Mouse (Mus musculus): Measurements from ENCODE around the gene Xpot. TPM values are rescaled to one million over a fixed set of nuclear protein-coding genes. Genes with fewer than 3 reads are reported as not detected.

Xpot gene
- polyA plus RNA-seq, 1 experiment from 2014 or later: 55.5 TPM

DNA sequence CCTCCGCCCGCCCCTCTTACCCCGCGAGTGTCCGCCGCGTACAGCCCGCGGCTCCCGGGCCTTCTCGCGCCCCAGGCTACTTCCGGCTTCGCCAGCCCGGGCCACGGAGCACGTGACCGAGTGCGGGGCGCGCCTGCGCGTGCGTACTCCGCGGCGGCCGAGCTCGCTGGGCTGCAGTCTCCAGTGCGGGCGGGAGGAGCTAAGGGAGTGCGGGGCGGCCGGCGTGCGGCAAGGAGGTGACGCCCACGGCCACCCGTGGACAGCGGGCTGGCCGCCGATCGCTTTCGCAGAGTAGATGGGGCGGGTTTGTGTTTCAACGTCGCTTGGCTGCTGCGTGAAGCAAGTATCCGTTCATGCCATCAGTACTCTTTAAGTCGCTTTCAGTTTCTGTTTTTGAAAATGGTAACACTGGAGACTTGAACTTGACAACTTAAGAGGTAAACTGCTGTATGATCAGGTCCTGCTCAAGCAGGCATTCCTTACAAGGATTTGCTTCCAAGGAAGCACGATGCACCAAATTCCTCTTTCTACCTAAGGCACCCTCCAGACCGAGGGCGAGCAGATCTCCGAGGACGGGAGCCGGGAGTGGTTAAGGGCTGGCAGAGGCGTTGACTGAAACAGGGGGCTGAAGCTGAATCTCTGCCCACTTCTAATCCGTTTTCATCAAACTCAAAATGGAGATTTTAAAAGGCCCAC, 39.3 kb downstream of the Xpot start, which contains the start of gene Tbk1:
Gene Tbk1 (minus strand): TSS at position 113 of the 696 bp plus-strand sequence.
- Histone ChIP-seq H3K4me3 (replicated peaks) (peak within 1 kb of the TSS; percentile 80), H3K36me3 (peaks cover 26% of the 10 kb centered on the region), H3K27me3 (replicated peaks) (no peaks in the 10 kb centered on the region), H3K9me3 (no peaks in the 10 kb centered on the region), H3K27ac (peak within 1 kb of the TSS; percentile 86), H3K4me1 (peaks cover 11% of the 10 kb centered on the region; the same call in 1 of the 2 replicates), H3K9ac (peak within 1 kb of the TSS; percentile 82), H3K4me2 (peak within 1 kb of the TSS; percentile 62)
- under 1% methylated on average over 57 of the region's 58 CpGs for WGBS
- peak; percentile 98 for ATAC-seq (ENCODE audit: insufficient read depth, low FRiP score, low read depth)

DNA sequence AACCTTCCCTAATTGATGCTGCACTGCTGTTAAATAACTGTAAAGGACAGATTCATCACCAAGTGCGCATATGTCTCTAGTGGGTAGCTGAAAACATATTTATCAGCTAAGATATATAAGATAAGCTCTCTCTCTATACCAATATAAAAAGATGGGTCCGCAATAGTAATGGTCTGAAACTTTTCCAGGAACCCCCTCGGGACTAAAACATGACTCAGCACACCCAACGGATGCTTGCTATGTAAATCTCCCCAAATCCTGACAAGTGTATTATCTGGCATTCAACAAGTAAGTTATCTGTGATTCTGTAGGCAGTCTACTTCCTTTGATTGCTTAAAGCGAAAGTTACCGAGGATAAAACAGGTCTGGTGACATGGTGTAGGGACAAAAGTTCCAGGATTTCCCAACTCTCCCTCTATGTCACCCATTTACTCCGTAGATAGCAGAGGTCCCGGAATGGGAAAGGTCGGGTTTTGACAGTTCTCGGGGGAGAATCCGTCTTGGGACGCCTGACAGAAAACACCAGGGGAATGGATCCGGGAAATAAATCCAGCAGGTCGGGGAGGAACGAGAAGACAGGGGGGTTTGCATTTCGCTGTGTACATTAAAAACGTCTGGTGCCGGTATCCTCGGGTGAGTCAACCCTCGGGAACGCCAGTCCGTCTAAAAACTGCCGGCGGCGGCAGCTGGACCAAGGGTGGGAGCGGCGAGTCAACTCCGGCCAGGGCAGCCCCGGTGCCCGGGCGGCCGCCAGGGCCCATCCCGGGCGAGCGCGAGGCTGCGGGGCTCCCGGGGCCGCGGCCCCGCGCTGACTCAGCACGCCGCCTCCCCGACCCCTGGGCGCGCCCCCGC, 40.1 kb downstream of the Xpot start:
- no peaks in the 10 kb centered on the region for H3K27me3 ChIP-seq (replicated peaks)
- peaks cover 24% of the 10 kb centered on the region for H3K36me3 ChIP-seq
- H3K4me3 ChIP-seq (replicated peaks): peak overlapping the region; percentile 80
- peak overlapping the region; percentile 62 for H3K4me2 ChIP-seq
- WGBS: 3% methylated on average over 45 of the region's 48 CpGs
- H3K27ac ChIP-seq: peak overlapping the region; percentile 86
- ATAC-seq (ENCODE audit: insufficient read depth, low FRiP score, low read depth): peak; percentile 64; the same call in 1 of the 2 replicates
- H3K9ac ChIP-seq: peak overlapping the region; percentile 82
- peaks cover 11% of the 10 kb centered on the region; the same call in 1 of the 2 replicates for H3K4me1 ChIP-seq
- H3K9me3 ChIP-seq: no peaks in the 10 kb centered on the region

DNA sequence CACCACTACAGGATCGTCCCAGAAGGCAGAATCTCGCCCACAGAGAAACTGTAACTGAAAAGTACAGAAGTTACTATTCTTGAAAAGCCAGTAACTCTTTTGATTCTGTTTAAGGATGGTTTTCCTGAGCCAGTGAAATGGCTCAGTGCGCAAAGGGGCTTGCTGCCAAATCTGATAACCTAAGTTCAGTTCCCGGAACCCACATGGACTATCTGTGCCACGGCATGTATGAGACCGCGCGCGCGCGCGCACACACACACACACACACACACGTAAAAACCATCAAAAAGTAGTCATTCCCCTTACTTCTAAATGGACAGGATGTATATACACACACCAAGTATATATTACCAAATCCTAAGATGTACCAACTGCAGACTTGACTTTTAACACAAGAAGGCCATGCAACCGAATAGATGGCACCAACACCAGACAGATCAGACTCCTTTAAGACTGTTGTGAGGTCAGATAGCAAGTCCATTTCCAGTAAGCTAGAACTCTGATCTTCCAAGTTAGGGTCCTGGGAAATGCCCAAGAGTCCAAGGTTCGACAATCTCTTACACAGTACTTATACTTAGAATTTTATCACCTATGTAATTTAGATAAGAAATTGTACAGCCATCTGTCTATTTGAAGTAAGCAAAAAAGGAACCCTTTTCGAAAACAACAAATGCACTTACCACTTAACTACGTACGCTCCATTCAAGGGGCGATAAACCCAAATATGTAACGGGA, 40.9 kb downstream of the Xpot start:
- H3K4me1 ChIP-seq: peaks cover 11% of the 10 kb centered on the region; the same call in 1 of the 2 replicates
- peaks cover 24% of the 10 kb centered on the region for H3K36me3 ChIP-seq
- peak overlapping the region; percentile 62 for H3K4me2 ChIP-seq
- H3K9me3 ChIP-seq: no peaks in the 10 kb centered on the region
- no peak for ATAC-seq (ENCODE audit: insufficient read depth, low FRiP score, low read depth)
- H3K27me3 ChIP-seq (replicated peaks): no peaks in the 10 kb centered on the region
- H3K9ac ChIP-seq: no peak overlapping the region
- WGBS: 76% methylated on average over 20 of the region's 20 CpGs
- H3K4me3 ChIP-seq (replicated peaks): peak overlapping the region; percentile 80
- H3K27ac ChIP-seq: no peak overlapping the region

DNA sequence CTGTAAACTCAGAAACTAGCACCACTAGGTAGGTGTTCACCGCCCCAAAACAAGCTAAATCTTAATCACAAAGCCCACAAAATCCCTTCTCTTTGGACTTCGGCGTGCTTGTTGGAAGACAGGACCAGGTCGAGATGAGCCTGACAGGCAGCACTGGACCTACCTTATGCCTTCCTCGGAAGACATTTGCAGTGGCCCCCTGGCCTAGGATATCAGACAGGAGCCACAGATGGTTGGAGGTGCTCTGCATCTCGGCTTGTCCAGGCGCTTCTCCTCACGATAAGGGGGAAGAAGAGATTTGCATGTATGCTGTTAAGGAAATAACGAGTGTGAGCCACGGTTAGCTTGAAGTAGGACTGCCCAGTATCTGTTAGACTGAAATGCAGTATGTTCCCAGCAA, 42.1 kb downstream of the Xpot start:
- H3K36me3 ChIP-seq: peaks cover 26% of the 10 kb centered on the region
- no peak overlapping the region for H3K4me3 ChIP-seq (replicated peaks)
- no peak overlapping the region for H3K27ac ChIP-seq
- no peak overlapping the region for H3K4me2 ChIP-seq
- no peaks in the 10 kb centered on the region for H3K27me3 ChIP-seq (replicated peaks)
- H3K4me1 ChIP-seq: peaks cover 11% of the 10 kb centered on the region; the same call in 1 of the 2 replicates
- H3K9ac ChIP-seq: no peak overlapping the region
- no peak for ATAC-seq (ENCODE audit: insufficient read depth, low FRiP score, low read depth)
- no peaks in the 10 kb centered on the region for H3K9me3 ChIP-seq
- WGBS: 94% methylated on average over 10 of the region's 10 CpGs

DNA sequence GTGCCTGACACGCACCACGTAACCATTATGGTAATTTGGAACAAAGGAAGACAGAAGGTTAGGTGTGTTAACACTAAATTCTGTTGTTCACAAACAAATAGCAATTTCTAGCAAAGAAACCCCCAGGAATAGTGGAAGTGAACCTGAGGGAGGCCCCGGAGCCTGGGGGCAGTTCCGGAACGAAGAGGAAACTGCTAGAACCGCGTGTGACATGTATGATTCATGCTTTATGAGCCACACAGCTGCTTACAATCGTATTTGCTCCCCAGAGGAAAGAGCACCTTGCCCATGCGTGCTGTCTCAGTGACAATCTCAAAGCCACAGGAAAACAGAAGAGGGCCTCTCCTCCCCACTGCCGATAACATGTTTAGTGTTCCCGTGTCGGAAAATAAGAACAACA, 43.1 kb downstream of the Xpot start:
- no peak for ATAC-seq (ENCODE audit: insufficient read depth, low FRiP score, low read depth)
- Histone ChIP-seq H3K4me3 (replicated peaks) (no peak overlapping the region), H3K36me3 (peaks cover 26% of the 10 kb centered on the region), H3K27me3 (replicated peaks) (no peaks in the 10 kb centered on the region), H3K9ac (no peak overlapping the region), H3K9me3 (no peaks in the 10 kb centered on the region), H3K27ac (no peak overlapping the region), H3K4me1 (peaks cover 11% of the 10 kb centered on the region; the same call in 1 of the 2 replicates), H3K4me2 (no peak overlapping the region)
- 88% methylated on average over 12 of the region's 12 CpGs for WGBS

DNA sequence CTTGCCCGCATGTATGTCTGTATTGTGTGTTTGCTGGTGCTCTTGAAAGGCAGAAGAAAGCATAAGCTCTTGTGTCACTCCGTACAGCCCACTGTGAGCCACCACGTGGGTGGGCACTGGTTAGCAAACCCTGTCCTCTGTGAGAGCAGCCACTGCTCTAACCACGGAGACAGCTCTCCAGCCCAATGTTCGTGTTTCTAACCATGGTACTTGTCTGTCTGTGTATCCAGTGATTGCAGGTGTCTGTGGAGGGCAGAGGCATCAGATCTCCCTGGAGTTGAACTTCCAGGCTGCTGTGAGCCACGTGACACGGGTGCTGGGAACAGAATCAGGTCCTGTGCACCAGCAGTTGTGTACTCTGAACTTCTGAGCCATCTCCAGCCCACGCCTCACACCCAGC, 43.8 kb downstream of the Xpot start:
- Histone ChIP-seq H3K36me3 (peaks cover 26% of the 10 kb centered on the region), H3K9me3 (no peaks in the 10 kb centered on the region), H3K27me3 (replicated peaks) (no peaks in the 10 kb centered on the region), H3K4me1 (peaks cover 11% of the 10 kb centered on the region; the same call in 1 of the 2 replicates), H3K27ac (no peak overlapping the region), H3K4me3 (replicated peaks) (no peak overlapping the region), H3K9ac (no peak overlapping the region), H3K4me2 (no peak overlapping the region)
- 92% methylated on average over 8 of the region's 8 CpGs for WGBS
- ATAC-seq (ENCODE audit: insufficient read depth, low FRiP score, low read depth): no peak

DNA sequence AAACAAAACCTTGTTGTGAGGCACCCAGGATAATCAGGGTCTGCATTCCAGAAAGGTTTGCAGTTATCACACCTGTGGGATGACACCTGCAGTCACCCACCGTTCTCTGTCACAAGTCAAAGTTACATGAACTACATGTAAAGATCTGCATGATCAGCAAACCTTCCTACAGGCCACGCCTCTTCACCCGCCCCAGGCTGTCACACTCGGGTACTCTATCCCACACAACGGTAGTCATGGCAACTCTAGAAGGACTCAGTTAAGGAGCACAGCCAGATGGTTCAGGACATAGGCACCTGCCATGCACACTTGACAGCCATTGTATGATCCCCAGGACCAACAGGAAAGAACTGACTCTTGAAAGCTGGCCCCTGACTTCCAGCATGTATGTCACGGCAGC, 44.7 kb downstream of the Xpot start:
- ATAC-seq (ENCODE audit: insufficient read depth, low FRiP score, low read depth): no peak
- Histone ChIP-seq H3K4me2 (no peak overlapping the region), H3K9me3 (no peaks in the 10 kb centered on the region), H3K27me3 (replicated peaks) (no peaks in the 10 kb centered on the region), H3K36me3 (peaks cover 26% of the 10 kb centered on the region), H3K4me3 (replicated peaks) (no peak overlapping the region), H3K4me1 (peaks cover 11% of the 10 kb centered on the region; the same call in 1 of the 2 replicates), H3K27ac (no peak overlapping the region), H3K9ac (no peak overlapping the region)
- 86% methylated on average over 6 of the region's 6 CpGs for WGBS

DNA sequence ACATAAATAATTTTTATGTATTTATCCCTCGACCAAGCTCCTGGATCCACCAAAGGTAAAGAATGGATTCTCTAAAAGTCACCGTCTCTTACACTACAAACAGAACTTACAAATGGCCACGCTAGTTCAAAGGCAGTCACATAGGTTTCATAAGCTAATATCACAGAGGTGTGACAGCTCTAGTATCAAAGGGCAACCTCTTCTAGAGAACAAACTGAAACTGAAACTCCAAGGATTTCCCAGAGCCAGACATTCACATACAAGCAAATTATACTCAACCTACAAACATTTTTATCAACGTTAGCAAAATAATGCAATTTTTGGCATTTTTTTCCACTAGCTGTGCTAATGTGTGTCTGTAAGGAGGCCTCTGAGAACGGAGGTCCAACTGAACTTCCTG, 45.8 kb downstream of the Xpot start:
- Histone ChIP-seq H3K27ac (no peak overlapping the region), H3K36me3 (peaks cover 26% of the 10 kb centered on the region), H3K9ac (no peak overlapping the region), H3K4me2 (no peak overlapping the region), H3K4me3 (replicated peaks) (no peak overlapping the region), H3K4me1 (peaks cover 6% of the 10 kb centered on the region; the same call in 1 of the 2 replicates), H3K9me3 (no peaks in the 10 kb centered on the region), H3K27me3 (replicated peaks) (no peaks in the 10 kb centered on the region)
- 95% methylated on average over 5 of the region's 5 CpGs for WGBS
- no peak for ATAC-seq (ENCODE audit: insufficient read depth, low FRiP score, low read depth)

DNA sequence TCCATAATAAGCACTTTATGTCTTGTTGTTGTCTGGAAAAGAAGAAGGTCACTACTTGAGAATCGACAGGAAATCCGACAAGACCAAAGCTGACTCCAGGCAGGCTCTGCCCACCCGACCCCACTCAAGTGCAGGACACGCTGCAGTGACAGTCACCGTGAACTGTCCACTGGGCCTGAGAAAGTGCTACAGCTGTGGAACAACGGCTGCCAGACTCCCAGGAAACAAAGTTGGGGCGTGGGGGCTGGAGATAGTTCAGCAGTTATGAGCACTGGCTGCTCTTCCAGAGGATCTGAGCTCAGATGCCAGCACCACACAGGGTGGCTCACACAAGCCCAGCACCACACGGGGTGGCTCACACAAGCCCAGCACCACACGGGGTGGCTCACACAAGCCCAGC, 49.8 kb downstream of the Xpot start:
- no peaks in the 10 kb centered on the region for H3K27me3 ChIP-seq (replicated peaks)
- H3K36me3 ChIP-seq: peaks cover 14% of the 10 kb centered on the region
- no peak for ATAC-seq (ENCODE audit: insufficient read depth, low FRiP score, low read depth)
- H3K4me1 ChIP-seq: no peaks in the 10 kb centered on the region
- WGBS: 77% methylated on average over 9 of the region's 9 CpGs
- H3K27ac ChIP-seq: no peak overlapping the region
- no peaks in the 10 kb centered on the region for H3K9me3 ChIP-seq
- H3K9ac ChIP-seq: no peak overlapping the region
- H3K4me3 ChIP-seq (replicated peaks): no peak overlapping the region
- no peak overlapping the region for H3K4me2 ChIP-seq

DNA sequence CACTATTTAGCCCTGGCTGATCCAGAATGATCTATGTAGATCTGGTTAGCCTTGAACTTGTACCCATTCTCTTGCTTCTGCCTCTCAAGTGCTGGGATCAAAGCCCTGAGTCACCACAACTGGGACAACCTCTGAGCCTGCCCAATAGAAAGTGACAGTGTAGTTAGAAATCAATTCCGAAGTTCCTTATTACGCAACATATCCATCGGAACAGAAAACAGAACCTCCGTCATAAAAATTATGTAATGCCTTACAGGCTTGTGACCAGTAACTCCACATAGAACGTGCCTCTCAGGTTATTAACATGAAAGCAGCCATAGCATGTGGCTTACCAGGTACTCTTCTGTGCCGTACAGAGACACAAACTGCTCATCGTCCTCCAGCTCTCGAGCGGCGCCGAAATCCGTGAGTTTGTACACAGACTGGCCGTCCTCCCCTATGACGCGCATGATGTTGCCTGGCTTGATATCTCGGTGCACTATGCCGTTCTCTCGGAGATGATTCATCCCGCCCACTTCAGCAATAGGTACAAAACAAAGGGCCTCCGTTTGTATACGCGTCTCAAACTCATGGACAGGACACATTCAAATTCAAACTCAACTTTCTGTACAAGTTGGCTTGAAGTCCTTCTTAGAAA, 54.5 kb downstream of the Xpot start:
- H3K27ac ChIP-seq: no peak overlapping the region
- H3K4me2 ChIP-seq: no peak overlapping the region
- WGBS: 94% methylated on average over 22 of the region's 22 CpGs
- no peak for ATAC-seq (ENCODE audit: insufficient read depth, low FRiP score, low read depth)
- no peaks in the 10 kb centered on the region for H3K9me3 ChIP-seq
- peaks cover 27% of the 10 kb centered on the region for H3K36me3 ChIP-seq
- H3K9ac ChIP-seq: no peak overlapping the region
- no peaks in the 10 kb centered on the region for H3K4me1 ChIP-seq
- no peaks in the 10 kb centered on the region for H3K27me3 ChIP-seq (replicated peaks)
- no peak overlapping the region for H3K4me3 ChIP-seq (replicated peaks)

DNA sequence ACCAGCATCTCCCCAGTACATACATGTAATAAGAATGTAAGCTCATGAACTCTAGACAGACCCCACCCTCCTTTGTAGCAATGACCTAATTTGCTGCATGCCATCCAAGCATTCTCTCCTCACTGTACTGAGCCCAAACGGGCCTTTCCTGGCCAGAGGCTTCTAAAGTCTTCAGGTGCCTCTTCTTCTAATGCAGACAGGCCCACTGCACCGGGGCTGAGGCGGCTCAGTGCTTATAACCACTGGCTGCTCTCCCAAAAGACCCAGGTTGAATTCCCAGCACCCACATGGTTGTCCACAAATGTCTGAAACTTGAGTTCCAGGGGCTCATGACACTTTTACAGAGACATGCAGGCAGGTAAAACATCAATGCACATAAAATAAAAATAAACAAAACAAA, 55.1 kb downstream of the Xpot start:
- Histone ChIP-seq H3K4me2 (no peak overlapping the region), H3K36me3 (peaks cover 27% of the 10 kb centered on the region), H3K4me3 (replicated peaks) (no peak overlapping the region), H3K9ac (no peak overlapping the region), H3K4me1 (no peaks in the 10 kb centered on the region), H3K9me3 (no peaks in the 10 kb centered on the region), H3K27me3 (replicated peaks) (no peaks in the 10 kb centered on the region), H3K27ac (no peak overlapping the region)
- no peak for ATAC-seq (ENCODE audit: insufficient read depth, low FRiP score, low read depth)
- 95% methylated on average over 3 of the region's 3 CpGs for WGBS

Data from stomach, embryonic 15.5 days (tissue).